Mouse (Mus musculus): ENCODE measurements around the gene Chd2.

- TF ChIP-seq CTCF (IDR thresholded peaks at IDR 0.05; ENCODE audit: low read depth, low read length) = no peak
- TF ChIP-seq EP300 (IDR thresholded peaks at IDR 0.05; ENCODE audit: insufficient read depth, low read depth, low read length) = no peak
- no peak for TF ChIP-seq POLR2A (IDR thresholded peaks at IDR 0.05; ENCODE audit: insufficient read depth, low read length)
Observed at GRCm38 (mm10) chr7:73519060-73519796, 22.4 kb downstream of the Chd2 start.

Measured in ES-Bruce4 (cell line).